Mouse (Mus musculus) spleen, postnatal 36 days (tissue): Measurements from ENCODE around the gene Pzp.

Source experiments
- DNase-seq, 2 experiments: peaks; one replicate each; pipeline ENCODE4 v3.0.0; 2022; ENCODE audit warnings: low spot score in 2 of 2, mixed read lengths in 1 of 2

Pzp gene

GRCm38 (mm10) chr6:128526601-128527000 lies at the start of gene Pzp:
Gene Pzp (minus strand): TSS chr6:128526720.
- DNase-seq = no peak

DNA sequence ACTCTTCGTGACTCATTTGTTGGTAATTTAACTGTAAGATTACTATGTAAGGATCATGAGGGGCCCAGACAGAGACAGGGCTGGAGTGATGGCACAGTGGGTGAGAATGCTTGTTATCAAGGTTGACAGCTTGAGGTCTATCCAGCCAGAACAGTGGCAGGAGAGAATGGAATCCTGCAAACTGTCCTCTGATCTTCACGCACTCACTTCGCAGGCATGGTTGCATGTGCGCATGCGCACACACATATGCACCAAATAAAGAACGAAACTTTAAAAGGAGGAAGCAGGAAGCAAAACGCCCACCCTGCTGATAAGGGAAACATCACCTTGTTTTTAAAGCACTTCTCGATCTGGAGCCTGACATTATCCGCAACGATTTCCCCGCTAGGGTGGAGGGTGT lies 40.1 kb upstream of the Pzp start:
- no peak for DNase-seq

DNA sequence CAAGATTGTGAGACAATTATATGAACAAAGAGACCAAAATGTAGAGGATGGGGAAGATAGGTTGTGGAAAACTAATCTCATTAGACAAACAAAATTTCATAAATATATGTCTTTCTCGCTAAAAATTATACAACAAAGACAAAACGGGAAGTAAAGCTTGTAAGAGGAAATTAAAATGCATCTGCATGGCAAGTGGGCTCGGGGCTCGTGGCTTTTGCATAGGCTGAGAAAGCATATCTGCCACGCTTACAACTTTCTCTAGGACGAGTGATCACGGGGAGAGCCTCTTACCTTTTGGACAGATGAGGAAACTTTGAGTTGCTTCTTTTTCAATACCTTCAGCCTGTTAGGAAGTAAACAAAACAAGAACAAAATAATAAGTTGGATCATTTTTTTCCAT lies 27.5 kb upstream of the Pzp start:
- no peak for DNase-seq

GRCm38 (mm10) chr6:128549463-128550452 lies 23.2 kb upstream of the Pzp start:
- DNase-seq = no peak

- no peak for DNase-seq
Measured at GRCm38 (mm10) chr6:128548532-128548931, 22.0 kb upstream of the Pzp start.

GRCm38 (mm10) chr6:128545402-128545801 lies 18.9 kb upstream of the Pzp start:
- DNase-seq = no peak

- no peak for DNase-seq
Measured at GRCm38 (mm10) chr6:128543226-128543625, 16.7 kb upstream of the Pzp start.

- no peak for DNase-seq
Measured at GRCm38 (mm10) chr6:128535250-128535649, 8.7 kb upstream of the Pzp start.

GRCm38 (mm10) chr6:128533296-128533695 lies 6.8 kb upstream of the Pzp start:
- no peak for DNase-seq

DNA sequence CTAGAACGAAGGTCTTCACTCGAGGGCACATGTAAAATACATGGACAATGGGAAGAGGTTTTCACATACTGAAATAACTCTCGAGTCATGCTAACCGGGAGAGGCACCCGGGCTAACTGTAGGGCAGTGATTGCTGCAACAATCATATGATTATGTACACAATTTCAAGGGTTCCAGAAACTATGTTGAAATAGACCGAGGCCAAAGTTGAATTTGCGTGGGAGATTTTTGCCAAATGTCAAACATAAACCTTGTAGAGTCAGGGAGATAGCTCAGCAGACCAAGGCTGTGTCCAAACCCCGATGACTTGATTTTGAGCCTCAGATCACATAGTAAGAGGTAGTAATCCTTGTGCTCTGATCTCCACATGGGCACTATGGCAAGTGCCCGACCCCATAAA lies 6.2 kb upstream of the Pzp start:
- no peak for DNase-seq

- DNase-seq = no peak
Measured at GRCm38 (mm10) chr6:128528491-128528890, 2.0 kb upstream of the Pzp start.

GRCm38 (mm10) chr6:128527110-128527509 lies 590 bp upstream of the Pzp start:
- DNase-seq = no peak

DNA sequence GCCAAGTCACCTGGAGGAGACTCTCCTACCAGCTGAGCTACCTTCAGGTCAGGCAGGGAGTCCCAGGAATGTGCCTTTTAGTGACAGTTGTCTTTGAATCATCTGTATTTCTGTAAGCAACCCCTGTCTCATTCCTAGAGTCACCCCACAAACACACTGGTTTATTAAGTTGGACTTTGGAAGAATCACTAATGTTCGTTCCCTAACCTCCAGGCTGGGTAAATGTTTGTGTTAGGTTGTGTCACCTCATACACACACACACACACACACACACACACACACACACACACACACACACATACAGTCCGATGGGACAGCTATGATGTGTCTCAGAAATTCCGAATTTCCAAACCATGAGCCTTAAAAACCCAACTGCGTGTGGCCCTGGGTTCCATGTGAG lies 719 bp downstream of the Pzp start:
- no peak for DNase-seq

DNA sequence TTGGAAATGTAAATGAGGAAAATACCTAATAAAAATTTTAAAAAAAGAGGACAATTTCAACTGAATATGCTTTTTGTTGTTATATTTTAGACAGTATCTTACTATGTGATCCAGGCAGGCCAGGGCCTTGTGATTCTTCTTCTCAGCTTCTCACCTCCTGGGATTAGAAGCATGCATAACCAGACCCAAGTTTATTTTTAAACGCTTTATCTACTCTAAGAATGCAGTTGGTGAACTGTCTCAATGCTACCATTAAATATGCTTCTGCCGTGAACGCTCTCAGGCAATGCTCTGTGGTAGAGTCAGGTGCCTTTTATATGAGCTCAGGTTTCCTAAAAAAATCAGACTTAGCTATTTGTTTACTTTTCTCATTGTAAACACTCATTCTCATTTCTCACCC lies 3.2 kb downstream of the Pzp start:
- DNase-seq = no peak

GRCm38 (mm10) chr6:128519159-128519558 lies 7.4 kb downstream of the Pzp start:
- DNase-seq = no peak

- no peak for DNase-seq
Measured at GRCm38 (mm10) chr6:128505676-128506236, 20.8 kb downstream of the Pzp start.

- no peak for DNase-seq
Measured at GRCm38 (mm10) chr6:128504743-128505142, 21.8 kb downstream of the Pzp start.

- DNase-seq = no peak
Measured at GRCm38 (mm10) chr6:128495346-128495745, 31.2 kb downstream of the Pzp start.

GRCm38 (mm10) chr6:128494646-128495331 lies 31.7 kb downstream of the Pzp start:
- no peak for DNase-seq

GRCm38 (mm10) chr6:128491916-128492315 lies 34.6 kb downstream of the Pzp start:
- no peak for DNase-seq

GRCm38 (mm10) chr6:128490141-128490540 lies 36.4 kb downstream of the Pzp start:
- no peak for DNase-seq

- DNase-seq = no peak
Measured at GRCm38 (mm10) chr6:128487736-128488135, 38.8 kb downstream of the Pzp start.
